Mouse (Mus musculus): Measurements from ENCODE around the gene Sptan1. TPM values are rescaled to one million over a fixed set of nuclear protein-coding genes. Genes with fewer than 3 reads are reported as not detected.

Gene Sptan1
- polyA plus RNA-seq, 1 experiment from 2014 or later: 312 TPM

DNA sequence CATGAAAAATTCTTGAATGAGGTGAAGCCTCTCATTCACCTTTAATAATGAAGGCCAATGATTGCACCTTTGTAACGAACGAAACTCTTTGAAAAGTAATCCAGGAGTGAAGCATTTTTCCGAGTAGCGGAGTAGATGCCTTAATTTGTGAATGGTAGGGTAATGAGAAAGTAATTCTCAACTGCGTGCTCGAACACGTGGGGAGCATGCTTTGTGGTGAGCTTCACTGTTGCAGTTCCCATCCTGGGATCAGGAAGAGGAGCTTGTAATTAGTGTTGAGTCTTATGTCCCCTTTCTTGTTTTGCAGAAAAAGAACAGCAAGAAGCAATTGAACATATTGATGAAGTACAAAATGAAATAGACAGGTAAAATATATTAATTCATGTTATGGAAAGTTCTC lies 102.6 kb downstream of the Sptan1 start:
- no peaks in the 10 kb centered on the region for H3K27me3 ChIP-seq (ENCODE audit: control insufficient read depth, insufficient read depth, low read length)
- no peak overlapping the region for H3K27ac ChIP-seq (replicated peaks; ENCODE audit: low read depth, low read length)
- ATAC-seq (ENCODE audit: low FRiP score, low TSS enrichment) (no peak), DNase-seq (no peak)
- peak overlapping the region; percentile 98 for H3K9ac ChIP-seq (replicated peaks; ENCODE audit: low read length)
- H3K4me1 ChIP-seq (ENCODE audit: control insufficient read depth, insufficient read depth, low read length): peaks cover 20% of the 10 kb centered on the region
- peak overlapping the region; percentile 99 for H3K4me3 ChIP-seq (replicated peaks; ENCODE audit: low read depth, low read length)
- H3K4me2 ChIP-seq (ENCODE audit: low read length): peak overlapping the region; percentile 72
- 22% methylated on average over 7 of the region's 7 CpGs for WGBS
- H3K36me3 ChIP-seq (ENCODE audit: control insufficient read depth, insufficient read depth, low read length): peaks cover 40% of the 10 kb centered on the region
- H3K9me3 ChIP-seq (ENCODE audit: control insufficient read depth, low read length): no peaks in the 10 kb centered on the region

DNA sequence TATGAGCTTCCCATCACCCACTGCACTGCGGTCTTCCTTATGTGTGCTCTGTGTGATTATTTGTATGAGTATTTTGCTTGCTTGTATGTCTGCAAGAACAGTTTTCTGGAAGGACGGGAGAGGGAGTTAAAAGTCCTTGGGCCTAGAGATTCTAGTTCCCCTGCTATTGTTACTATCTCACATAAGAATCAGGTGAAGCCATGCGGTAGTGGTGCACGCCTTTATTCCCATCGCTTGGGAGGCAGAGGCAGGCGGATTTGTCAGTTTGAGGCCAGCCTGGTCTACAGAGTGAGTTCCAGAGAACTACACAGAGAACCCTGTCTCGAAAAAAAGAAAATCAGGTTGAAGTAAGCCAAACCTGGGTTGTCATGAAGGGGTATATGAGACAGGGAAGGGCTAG lies 107.5 kb downstream of the Sptan1 start:
- no peak for DNase-seq
- H3K4me3 ChIP-seq (replicated peaks; ENCODE audit: low read depth, low read length): no peak overlapping the region
- H3K4me2 ChIP-seq (ENCODE audit: low read length): no peak overlapping the region

GRCm38 (mm10) chr2:30073285-30073684 lies 107.9 kb downstream of the Sptan1 start:
- 78% methylated on average over 3 of the region's 3 CpGs for WGBS
- H3K27me3 ChIP-seq (ENCODE audit: control insufficient read depth, insufficient read depth, low read length): no peaks in the 10 kb centered on the region
- H3K9me3 ChIP-seq (ENCODE audit: control insufficient read depth, low read length): no peaks in the 10 kb centered on the region
- H3K36me3 ChIP-seq (ENCODE audit: control insufficient read depth, insufficient read depth, low read length): peaks cover 42% of the 10 kb centered on the region
- ATAC-seq (ENCODE audit: low FRiP score, low TSS enrichment): no peak
- no peak overlapping the region for H3K4me3 ChIP-seq (replicated peaks; ENCODE audit: low read depth, low read length)
- no peak overlapping the region for H3K4me2 ChIP-seq (ENCODE audit: low read length)
- H3K4me1 ChIP-seq (ENCODE audit: control insufficient read depth, insufficient read depth, low read length): peaks cover 11% of the 10 kb centered on the region
- no peak overlapping the region for H3K9ac ChIP-seq (replicated peaks; ENCODE audit: low read length)
- DNase-seq: no peak
- H3K27ac ChIP-seq (replicated peaks; ENCODE audit: low read depth, low read length): no peak overlapping the region

More for the DNA sequence above, 107.5 kb downstream of the Sptan1 start:
- Histone ChIP-seq H3K4me1 (ENCODE audit: control insufficient read depth, insufficient read depth, low read length) (peaks cover 14% of the 10 kb centered on the region), H3K27me3 (ENCODE audit: control insufficient read depth, insufficient read depth, low read length) (no peaks in the 10 kb centered on the region), H3K27ac (replicated peaks; ENCODE audit: low read depth, low read length) (no peak overlapping the region), H3K9me3 (ENCODE audit: control insufficient read depth, low read length) (no peaks in the 10 kb centered on the region), H3K36me3 (ENCODE audit: control insufficient read depth, insufficient read depth, low read length) (peaks cover 46% of the 10 kb centered on the region), H3K9ac (replicated peaks; ENCODE audit: low read length) (no peak overlapping the region)
- 83% methylated on average over 7 of the region's 7 CpGs for WGBS
- no peak for ATAC-seq (ENCODE audit: low FRiP score, low TSS enrichment)

DNA sequence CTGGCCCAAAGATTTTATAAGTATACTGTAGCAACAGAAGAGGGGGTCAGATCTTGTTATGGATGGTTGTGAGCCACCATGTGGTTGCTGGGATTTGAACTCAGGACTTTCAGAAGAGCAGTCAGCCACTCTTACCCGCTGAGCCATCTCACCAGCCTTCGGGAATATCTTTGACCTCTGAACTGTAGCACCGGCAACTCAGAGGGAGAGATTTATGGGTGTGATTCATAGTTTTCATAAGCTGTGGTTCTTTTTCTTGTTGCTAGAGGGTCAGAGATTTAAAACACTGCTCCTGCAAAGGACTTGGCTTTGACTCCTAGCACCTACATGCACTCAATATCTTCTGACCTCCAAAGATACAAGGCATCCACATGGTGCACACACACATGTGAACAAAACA lies 110.3 kb downstream of the Sptan1 start:
- DNase-seq (no peak), ATAC-seq (ENCODE audit: low FRiP score, low TSS enrichment) (no peak)
- H3K36me3 ChIP-seq (ENCODE audit: control insufficient read depth, insufficient read depth, low read length): peaks cover 19% of the 10 kb centered on the region
- no peak overlapping the region for H3K4me3 ChIP-seq (replicated peaks; ENCODE audit: low read depth, low read length)
- 89% methylated on average over 3 of the region's 3 CpGs for WGBS
- H3K27me3 ChIP-seq (ENCODE audit: control insufficient read depth, insufficient read depth, low read length): no peaks in the 10 kb centered on the region
- no peak overlapping the region for H3K4me2 ChIP-seq (ENCODE audit: low read length)
- no peaks in the 10 kb centered on the region for H3K9me3 ChIP-seq (ENCODE audit: control insufficient read depth, low read length)
- no peak overlapping the region for H3K27ac ChIP-seq (replicated peaks; ENCODE audit: low read depth, low read length)
- 0 out of 2 replicates have a peak, but pooled peaks cover 8% of the 10 kb centered on the region for H3K4me1 ChIP-seq (ENCODE audit: control insufficient read depth, insufficient read depth, low read length)
- H3K9ac ChIP-seq (replicated peaks; ENCODE audit: low read length): no peak overlapping the region

DNA sequence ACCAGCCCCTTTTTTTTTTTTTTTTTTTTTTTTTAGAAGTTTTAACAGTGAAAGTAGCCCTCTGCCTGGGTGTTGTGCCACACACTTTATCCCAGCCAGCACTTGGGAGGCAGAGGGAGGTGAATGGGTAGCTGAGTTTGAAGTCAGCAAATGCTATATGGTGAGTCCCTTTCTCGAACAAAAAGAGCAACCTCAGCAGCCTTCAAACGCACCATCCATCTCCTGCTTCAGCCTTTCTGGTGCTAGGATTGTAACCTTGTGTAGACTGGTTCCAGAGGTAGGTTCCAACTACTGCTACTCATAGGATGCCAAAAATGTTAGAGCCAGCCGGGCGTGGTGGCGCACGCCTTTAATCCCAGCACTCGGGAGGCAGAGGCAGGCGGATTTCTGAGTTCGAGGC lies 111.1 kb downstream of the Sptan1 start:
- H3K4me1 ChIP-seq (ENCODE audit: control insufficient read depth, insufficient read depth, low read length): 0 out of 2 replicates have a peak, but pooled peaks cover 8% of the 10 kb centered on the region
- WGBS: 95% methylated on average over 8 of the region's 9 CpGs

GRCm38 (mm10) chr2:30076959-30077358 lies 111.6 kb downstream of the Sptan1 start:
- peak overlapping the region; percentile 38 for H3K4me3 ChIP-seq (replicated peaks; ENCODE audit: low read depth, low read length)
- no peaks in the 10 kb centered on the region for H3K9me3 ChIP-seq (ENCODE audit: control insufficient read depth, low read length)
- H3K9ac ChIP-seq (replicated peaks; ENCODE audit: low read length): peak overlapping the region; percentile 26; the same call in 1 of the 2 replicates
- ATAC-seq (ENCODE audit: low FRiP score, low TSS enrichment) (no peak), DNase-seq (no peak)
- peak overlapping the region; percentile 79 for H3K4me2 ChIP-seq (ENCODE audit: low read length)
- no peak overlapping the region for H3K27ac ChIP-seq (replicated peaks; ENCODE audit: low read depth, low read length)
- no peaks in the 10 kb centered on the region for H3K27me3 ChIP-seq (ENCODE audit: control insufficient read depth, insufficient read depth, low read length)
- H3K4me1 ChIP-seq (ENCODE audit: control insufficient read depth, insufficient read depth, low read length): 0 out of 2 replicates have a peak, but pooled peaks cover 8% of the 10 kb centered on the region
- 71% methylated on average over 6 of the region's 6 CpGs for WGBS
- peaks cover 14% of the 10 kb centered on the region for H3K36me3 ChIP-seq (ENCODE audit: control insufficient read depth, insufficient read depth, low read length)

More for the DNA sequence above, 111.1 kb downstream of the Sptan1 start:
- Histone ChIP-seq H3K36me3 (ENCODE audit: control insufficient read depth, insufficient read depth, low read length) (peaks cover 17% of the 10 kb centered on the region), H3K27me3 (ENCODE audit: control insufficient read depth, insufficient read depth, low read length) (no peaks in the 10 kb centered on the region), H3K9ac (replicated peaks; ENCODE audit: low read length) (no peak overlapping the region), H3K4me3 (replicated peaks; ENCODE audit: low read depth, low read length) (no peak overlapping the region), H3K4me2 (ENCODE audit: low read length) (no peak overlapping the region), H3K27ac (replicated peaks; ENCODE audit: low read depth, low read length) (no peak overlapping the region), H3K9me3 (ENCODE audit: control insufficient read depth, low read length) (no peaks in the 10 kb centered on the region)
- ATAC-seq (ENCODE audit: low FRiP score, low TSS enrichment) (no peak), DNase-seq (no peak)

DNA sequence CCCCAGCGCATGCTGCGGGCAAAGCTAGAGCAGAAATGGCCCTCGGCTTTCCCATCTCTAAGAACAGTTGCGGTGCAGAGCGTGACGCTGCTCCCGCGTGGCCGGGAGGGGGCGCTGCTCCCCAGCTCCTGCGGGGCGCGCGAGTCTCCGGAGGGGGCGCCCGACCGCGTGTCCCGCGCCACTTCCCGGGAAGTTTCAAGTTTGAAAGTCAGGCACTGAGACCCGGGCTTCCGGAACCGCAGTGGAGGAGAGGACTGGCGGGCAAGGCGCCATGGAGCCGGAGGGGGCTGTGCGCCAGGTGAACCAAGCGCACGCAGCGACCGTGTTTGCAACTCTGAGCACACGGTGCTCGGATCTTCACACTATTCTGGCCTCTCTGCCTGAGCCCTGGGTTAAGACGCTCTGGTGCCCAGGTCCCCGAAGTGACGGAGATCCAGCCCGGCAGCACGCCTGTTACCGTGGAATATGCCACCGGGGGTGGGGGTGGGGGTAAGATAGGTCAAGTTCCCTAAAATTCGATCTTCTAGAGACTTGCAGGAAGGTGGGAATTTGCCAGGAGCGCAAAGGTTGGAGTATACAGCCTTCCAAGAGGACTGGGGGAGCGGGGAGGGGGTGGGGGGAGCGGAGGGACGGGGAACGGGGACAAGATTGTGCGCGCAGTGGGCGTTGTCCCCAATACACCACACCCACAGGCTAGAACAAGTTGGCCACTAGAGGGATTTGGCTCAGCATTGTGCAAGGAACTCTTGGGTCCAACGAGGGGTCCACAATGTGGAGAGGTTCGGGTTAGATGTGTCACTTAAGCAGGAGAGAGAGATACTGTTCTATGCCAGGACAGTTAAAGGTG lies 112.4 kb downstream of the Sptan1 start, which contains the start of gene Pkn3:
Gene Pkn3 (plus strand): TSS at position 183 of the 847 bp plus-strand sequence.
- under 1% methylated on average over 53 of the region's 53 CpGs for WGBS
- ATAC-seq (ENCODE audit: low FRiP score, low TSS enrichment) (peak; percentile 72; the same call in 1 of the 2 replicates), DNase-seq (peak; percentile 90)
- Histone ChIP-seq H3K27ac (replicated peaks; ENCODE audit: low read depth, low read length) (no peak within 1 kb of the TSS), H3K27me3 (ENCODE audit: control insufficient read depth, insufficient read depth, low read length) (no peaks in the 10 kb centered on the region), H3K4me1 (ENCODE audit: control insufficient read depth, insufficient read depth, low read length) (0 out of 2 replicates have a peak, but pooled peaks cover 8% of the 10 kb centered on the region), H3K36me3 (ENCODE audit: control insufficient read depth, insufficient read depth, low read length) (peaks cover 8% of the 10 kb centered on the region), H3K9ac (replicated peaks; ENCODE audit: low read length) (peak within 1 kb of the TSS; percentile 26; the same call in 1 of the 2 replicates), H3K9me3 (ENCODE audit: control insufficient read depth, low read length) (no peaks in the 10 kb centered on the region), H3K4me3 (replicated peaks; ENCODE audit: low read depth, low read length) (peak within 1 kb of the TSS; percentile 38), H3K4me2 (ENCODE audit: low read length) (peak within 1 kb of the TSS; percentile 79)

DNA sequence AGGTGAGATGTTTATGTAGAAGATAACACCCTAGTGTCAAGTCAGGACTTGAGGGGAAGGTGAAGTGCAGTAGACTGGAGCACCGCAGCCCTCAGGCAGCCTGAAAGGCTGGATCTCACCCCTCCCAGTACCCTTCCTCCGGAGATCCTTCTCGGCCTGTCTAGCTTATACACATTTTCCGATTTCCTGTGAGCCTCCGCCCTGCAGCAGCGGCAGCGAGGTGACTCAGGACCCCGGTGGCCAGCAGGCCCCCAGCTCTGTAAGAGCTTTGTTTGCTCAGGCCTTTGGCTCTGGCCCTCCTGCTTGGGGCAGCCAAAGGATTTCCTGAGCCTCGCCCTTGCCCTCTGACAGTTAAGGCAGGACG lies 113.0 kb downstream of the Sptan1 start:
- Histone ChIP-seq H3K4me3 (replicated peaks; ENCODE audit: low read depth, low read length) (peak overlapping the region; percentile 38; the same call in 1 of the 2 replicates), H3K27me3 (ENCODE audit: control insufficient read depth, insufficient read depth, low read length) (no peaks in the 10 kb centered on the region), H3K4me2 (ENCODE audit: low read length) (peak overlapping the region; percentile 79; the same call in 1 of the 2 replicates), H3K9ac (replicated peaks; ENCODE audit: low read length) (no peak overlapping the region), H3K36me3 (ENCODE audit: control insufficient read depth, insufficient read depth, low read length) (peaks cover 3% of the 10 kb centered on the region; the same call in 1 of the 2 replicates), H3K9me3 (ENCODE audit: control insufficient read depth, low read length) (no peaks in the 10 kb centered on the region), H3K27ac (replicated peaks; ENCODE audit: low read depth, low read length) (no peak overlapping the region), H3K4me1 (ENCODE audit: control insufficient read depth, insufficient read depth, low read length) (0 out of 2 replicates have a peak, but pooled peaks cover 8% of the 10 kb centered on the region)
- 26% methylated on average over 10 of the region's 10 CpGs for WGBS
- ATAC-seq (ENCODE audit: low FRiP score, low TSS enrichment): no peak
- DNase-seq: no peak
